Mouse (Mus musculus) hindbrain, embryonic 16.5 days (tissue): Measurements from ENCODE around the gene Icam2. TPM values are rescaled to one million over a fixed set of nuclear protein-coding genes. Genes with fewer than 3 reads are reported as not detected.

ENCODE experiments used
- polyA plus RNA-seq: library from polyadenylated mRNA; unstranded; fragments of >200 nt; fragmentation: Nextera tagmentation; extraction: Ambion mirVana; gene quantifications from 2 replicates; pipeline ENCODE4 v1.2.1, GENCODE M21; 2015

The Icam2 gene
- polyA plus RNA-seq, 1 experiment from 2014 or later, result 15.1 TPM

Other genes with a start within 250 kb of the Icam2 start
- gene Gm10840, start 227.2 kb downstream of the Icam2 start, polyA plus RNA-seq, result not detected in 2 replicates
- gene Limd2, start 227.2 kb downstream of the Icam2 start, polyA plus RNA-seq, result 142 and 161 TPM in 2 replicates
- gene Strada, start 185.9 kb downstream of the Icam2 start, polyA plus RNA-seq, result 28.6 and 30.1 TPM in 2 replicates
- 109 and 113 TPM in 2 replicates for gene Ccdc47, start 171.7 kb downstream of the Icam2 start, polyA plus RNA-seq
- 77.9 and 87.4 TPM in 2 replicates for gene Ddx42, start 171.1 kb downstream of the Icam2 start, polyA plus RNA-seq
- 31.6 and 35.0 TPM in 2 replicates for gene Ftsj3, start 132.0 kb downstream of the Icam2 start, polyA plus RNA-seq
- 303 and 330 TPM in 2 replicates for gene Psmc5, start 131.9 kb downstream of the Icam2 start, polyA plus RNA-seq
- gene Smarcd2, start 115.1 kb downstream of the Icam2 start, polyA plus RNA-seq, result 9.6 and 11.2 TPM in 2 replicates
- gene Tcam1, start 111.4 kb downstream of the Icam2 start, polyA plus RNA-seq, result 0.06 and 0.14 TPM in 2 replicates
- gene Gh, start 86.2 kb downstream of the Icam2 start, polyA plus RNA-seq, result 0.61 TPM in 1 of 2 replicates, not detected in the other
- gene Cd79b, start 73.3 kb downstream of the Icam2 start, polyA plus RNA-seq, result 0.85 and 1.5 TPM in 2 replicates
- 0.06 TPM in 1 of 2 replicates, not detected in the other for gene Scn4a, start 34.8 kb downstream of the Icam2 start, polyA plus RNA-seq
- not detected in 2 replicates for gene Prr29, start 22.6 kb downstream of the Icam2 start, polyA plus RNA-seq
- 3.3 and 4.8 TPM in 2 replicates for gene Ern1, start 99.8 kb upstream of the Icam2 start, polyA plus RNA-seq
- gene Tex2, start 225.3 kb upstream of the Icam2 start, polyA plus RNA-seq, result 29.5 and 38.4 TPM in 2 replicates